Mouse (Mus musculus): ENCODE measurements around the gene Rfx4. TPM values are rescaled to one million over a fixed set of nuclear protein-coding genes. Genes with fewer than 3 reads are reported as not detected.
A peak's percentile ranks its signal among the peaks of the same experiment; 100 is the strongest.

The Rfx4 gene
- total RNA-seq, 4 experiments from 2014 or later = 10.6 to 13.1 (median 12.3) TPM

- no peak for DNase-seq (ENCODE audit: low spot score in 2 of 2)
These were observed 2.3 kb downstream of the Rfx4 start for GRCm38 (mm10) chr10:84758200-84758468.

GRCm38 (mm10) chr10:84758483-84759431 is 2.9 kb downstream of the Rfx4 start:
- no peak for DNase-seq (ENCODE audit: low spot score in 2 of 2)

GRCm38 (mm10) chr10:84759511-84760117 is 3.8 kb downstream of the Rfx4 start:
- no peak for DNase-seq (ENCODE audit: low spot score in 2 of 2)

GRCm38 (mm10) chr10:84760118-84761111 is 4.6 kb downstream of the Rfx4 start:
- no peak for DNase-seq (ENCODE audit: low spot score in 2 of 2)

- no peak for DNase-seq (ENCODE audit: low spot score in 2 of 2)
These were observed 12.9 kb downstream of the Rfx4 start for GRCm38 (mm10) chr10:84768766-84769165.

- peak in 1 of 2 experiments; percentile 69 for DNase-seq (ENCODE audit: low spot score in 2 of 2)
These were observed 16.7 kb downstream of the Rfx4 start for GRCm38 (mm10) chr10:84772380-84773130.

GRCm38 (mm10) chr10:84773889-84774288 is 18.0 kb downstream of the Rfx4 start:
- no peak for DNase-seq (ENCODE audit: low spot score in 2 of 2)

GRCm38 (mm10) chr10:84774573-84774972 is 18.7 kb downstream of the Rfx4 start:
- DNase-seq (ENCODE audit: low spot score in 2 of 2) = no peak

- DNase-seq (ENCODE audit: low spot score in 2 of 2) = no peak
These were observed 21.2 kb downstream of the Rfx4 start for GRCm38 (mm10) chr10:84777109-84777508.

GRCm38 (mm10) chr10:84777974-84778373 is 22.1 kb downstream of the Rfx4 start:
- no peak for DNase-seq (ENCODE audit: low spot score in 2 of 2)

GRCm38 (mm10) chr10:84780828-84781227 is 25.0 kb downstream of the Rfx4 start:
- no peak for DNase-seq (ENCODE audit: low spot score in 2 of 2)

- no peak for DNase-seq (ENCODE audit: low spot score in 2 of 2)
These were observed 29.5 kb downstream of the Rfx4 start for GRCm38 (mm10) chr10:84785339-84785738.

GRCm38 (mm10) chr10:84790323-84790722 is 34.5 kb downstream of the Rfx4 start:
- no peak for DNase-seq (ENCODE audit: low spot score in 2 of 2)

- no peak for DNase-seq (ENCODE audit: low spot score in 2 of 2)
These were observed 35.3 kb downstream of the Rfx4 start for GRCm38 (mm10) chr10:84791181-84791580.

GRCm38 (mm10) chr10:84801521-84801920 is 45.7 kb downstream of the Rfx4 start:
- DNase-seq (ENCODE audit: low spot score in 2 of 2) = no peak

GRCm38 (mm10) chr10:84803216-84803844 is 47.5 kb downstream of the Rfx4 start:
- DNase-seq (ENCODE audit: low spot score in 2 of 2) = peak in 1 of 2 experiments; percentile 33

- no peak for DNase-seq (ENCODE audit: low spot score in 2 of 2)
These were observed 49.7 kb downstream of the Rfx4 start for GRCm38 (mm10) chr10:84805576-84805975.

GRCm38 (mm10) chr10:84807206-84807605 is 51.3 kb downstream of the Rfx4 start:
- DNase-seq (ENCODE audit: low spot score in 2 of 2) = no peak

- peak in 1 of 2 experiments; percentile 17 for DNase-seq (ENCODE audit: low spot score in 2 of 2)
These were observed 54.4 kb downstream of the Rfx4 start for GRCm38 (mm10) chr10:84810030-84810849.

Measured in left cerebral cortex, adult 8-10 months (tissue).